Mouse (Mus musculus): ENCODE results near the gene Zc3h15. TPM values are rescaled to one million over a fixed set of nuclear protein-coding genes. Genes with fewer than 3 reads are reported as not detected.

The Zc3h15 gene
- polyA plus RNA-seq, 1 experiment: 4.1 TPM

GRCm38 (mm10) chr2:83626881-83627280 lies 17.4 kb upstream of the Zc3h15 start:
- no peak for TF ChIP-seq POLR2A (IDR thresholded peaks at IDR 0.05; ENCODE audit: low read depth, low read length)
- no peak for TF ChIP-seq CTCF (IDR thresholded peaks at IDR 0.05; ENCODE audit: extremely low read depth, insufficient read length, insufficient replicate concordance, low read depth, low read length)
- Histone ChIP-seq H3K4me1 (ENCODE audit: control insufficient read depth, insufficient read depth, insufficient read length, low read length) (peaks cover 3% of the 10 kb centered on the region; the same call in 1 of the 2 replicates), H3K27me3 (ENCODE audit: control insufficient read depth, insufficient read depth, low read length) (no peaks in the 10 kb centered on the region), H3K4me3 (ENCODE audit: low read depth, low read length) (no peak overlapping the region), H3K36me3 (ENCODE audit: control insufficient read depth, insufficient read depth, low read length) (no peaks in the 10 kb centered on the region), H3K27ac (ENCODE audit: insufficient read depth, low read depth, low read length) (no peak overlapping the region)
- WGBS: 86% methylated on average over 9 of the region's 9 CpGs

GRCm38 (mm10) chr2:83627495-83627894 lies 16.7 kb upstream of the Zc3h15 start:
- peaks cover 3% of the 10 kb centered on the region; the same call in 1 of the 2 replicates for H3K4me1 ChIP-seq (ENCODE audit: control insufficient read depth, insufficient read depth, insufficient read length, low read length)
- H3K27ac ChIP-seq (ENCODE audit: insufficient read depth, low read depth, low read length): no peak overlapping the region
- TF ChIP-seq POLR2A (IDR thresholded peaks at IDR 0.05; ENCODE audit: low read depth, low read length) (no peak), CTCF (IDR thresholded peaks at IDR 0.05; ENCODE audit: extremely low read depth, insufficient read length, insufficient replicate concordance, low read depth, low read length) (no peak)
- WGBS: 82% methylated on average over 9 of the region's 9 CpGs
- no peaks in the 10 kb centered on the region for H3K27me3 ChIP-seq (ENCODE audit: control insufficient read depth, insufficient read depth, low read length)
- H3K36me3 ChIP-seq (ENCODE audit: control insufficient read depth, insufficient read depth, low read length): no peaks in the 10 kb centered on the region
- H3K4me3 ChIP-seq (ENCODE audit: low read depth, low read length): no peak overlapping the region

- no peak overlapping the region for H3K27ac ChIP-seq (ENCODE audit: insufficient read depth, low read depth, low read length)
- no peaks in the 10 kb centered on the region for H3K27me3 ChIP-seq (ENCODE audit: control insufficient read depth, insufficient read depth, low read length)
- 94% methylated on average over 6 of the region's 6 CpGs for WGBS
- no peaks in the 10 kb centered on the region for H3K36me3 ChIP-seq (ENCODE audit: control insufficient read depth, insufficient read depth, low read length)
- no peak for TF ChIP-seq CTCF (IDR thresholded peaks at IDR 0.05; ENCODE audit: extremely low read depth, insufficient read length, insufficient replicate concordance, low read depth, low read length)
- TF ChIP-seq POLR2A (IDR thresholded peaks at IDR 0.05; ENCODE audit: low read depth, low read length): no peak
- no peak overlapping the region for H3K4me3 ChIP-seq (ENCODE audit: low read depth, low read length)
- 0 out of 2 replicates have a peak, but pooled peaks cover 3% of the 10 kb centered on the region for H3K4me1 ChIP-seq (ENCODE audit: control insufficient read depth, insufficient read depth, insufficient read length, low read length)
Observed at GRCm38 (mm10) chr2:83627932-83628331, 16.3 kb upstream of the Zc3h15 start.

- WGBS: 91% methylated on average over 1 of the region's 1 CpGs
- no peaks in the 10 kb centered on the region for H3K4me1 ChIP-seq (ENCODE audit: control insufficient read depth, insufficient read depth, insufficient read length, low read length)
- H3K4me3 ChIP-seq (ENCODE audit: low read depth, low read length): no peak overlapping the region
- no peaks in the 10 kb centered on the region for H3K36me3 ChIP-seq (ENCODE audit: control insufficient read depth, insufficient read depth, low read length)
- no peaks in the 10 kb centered on the region for H3K27me3 ChIP-seq (ENCODE audit: control insufficient read depth, insufficient read depth, low read length)
- no peak overlapping the region for H3K27ac ChIP-seq (ENCODE audit: insufficient read depth, low read depth, low read length)
- TF ChIP-seq POLR2A (IDR thresholded peaks at IDR 0.05; ENCODE audit: low read depth, low read length) (no peak), CTCF (IDR thresholded peaks at IDR 0.05; ENCODE audit: extremely low read depth, insufficient read length, insufficient replicate concordance, low read depth, low read length) (no peak)
Observed at GRCm38 (mm10) chr2:83641993-83642392, 2.2 kb upstream of the Zc3h15 start.

- Histone ChIP-seq H3K27ac (ENCODE audit: insufficient read depth, low read depth, low read length) (peak overlapping the region; percentile 87), H3K27me3 (ENCODE audit: control insufficient read depth, insufficient read depth, low read length) (no peaks in the 10 kb centered on the region), H3K4me1 (ENCODE audit: control insufficient read depth, insufficient read depth, insufficient read length, low read length) (peaks cover 12% of the 10 kb centered on the region; the same call in 1 of the 2 replicates), H3K36me3 (ENCODE audit: control insufficient read depth, insufficient read depth, low read length) (0 out of 2 replicates have a peak, but pooled peaks cover 4% of the 10 kb centered on the region), H3K4me3 (ENCODE audit: low read depth, low read length) (no peak overlapping the region)
- 26% methylated on average over 9 of the region's 9 CpGs for WGBS
- TF ChIP-seq POLR2A (IDR thresholded peaks at IDR 0.05; ENCODE audit: low read depth, low read length): no peak
- no peak for TF ChIP-seq CTCF (IDR thresholded peaks at IDR 0.05; ENCODE audit: extremely low read depth, insufficient read length, insufficient replicate concordance, low read depth, low read length)
Observed at GRCm38 (mm10) chr2:83648916-83649315, 4.7 kb downstream of the Zc3h15 start.

- no peak overlapping the region for H3K27ac ChIP-seq (ENCODE audit: insufficient read depth, low read depth, low read length)
- H3K4me3 ChIP-seq (ENCODE audit: low read depth, low read length): no peak overlapping the region
- peaks cover 16% of the 10 kb centered on the region for H3K36me3 ChIP-seq (ENCODE audit: control insufficient read depth, insufficient read depth, low read length)
- TF ChIP-seq CTCF (IDR thresholded peaks at IDR 0.05; ENCODE audit: extremely low read depth, insufficient read length, insufficient replicate concordance, low read depth, low read length): no peak
- no peak for TF ChIP-seq POLR2A (IDR thresholded peaks at IDR 0.05; ENCODE audit: low read depth, low read length)
- peaks cover 11% of the 10 kb centered on the region; the same call in 1 of the 2 replicates for H3K4me1 ChIP-seq (ENCODE audit: control insufficient read depth, insufficient read depth, insufficient read length, low read length)
- no peaks in the 10 kb centered on the region for H3K27me3 ChIP-seq (ENCODE audit: control insufficient read depth, insufficient read depth, low read length)
Observed at GRCm38 (mm10) chr2:83652606-83653005, 8.4 kb downstream of the Zc3h15 start.

GRCm38 (mm10) chr2:83659279-83659678 lies 15.0 kb downstream of the Zc3h15 start:
- Histone ChIP-seq H3K4me3 (ENCODE audit: low read depth, low read length) (no peak overlapping the region), H3K36me3 (ENCODE audit: control insufficient read depth, insufficient read depth, low read length) (peaks cover 42% of the 10 kb centered on the region), H3K4me1 (ENCODE audit: control insufficient read depth, insufficient read depth, insufficient read length, low read length) (no peaks in the 10 kb centered on the region), H3K27me3 (ENCODE audit: control insufficient read depth, insufficient read depth, low read length) (no peaks in the 10 kb centered on the region), H3K27ac (ENCODE audit: insufficient read depth, low read depth, low read length) (no peak overlapping the region)
- 56% methylated on average over 3 of the region's 3 CpGs for WGBS
- no peak for TF ChIP-seq POLR2A (IDR thresholded peaks at IDR 0.05; ENCODE audit: low read depth, low read length)

GRCm38 (mm10) chr2:83660114-83660513 lies 15.9 kb downstream of the Zc3h15 start:
- TF ChIP-seq CTCF (IDR thresholded peaks at IDR 0.05; ENCODE audit: extremely low read depth, insufficient read length, insufficient replicate concordance, low read depth, low read length) (no peak), POLR2A (IDR thresholded peaks at IDR 0.05; ENCODE audit: low read depth, low read length) (no peak)
- 79% methylated on average over 1 of the region's 1 CpGs for WGBS
- no peaks in the 10 kb centered on the region for H3K27me3 ChIP-seq (ENCODE audit: control insufficient read depth, insufficient read depth, low read length)
- H3K4me1 ChIP-seq (ENCODE audit: control insufficient read depth, insufficient read depth, insufficient read length, low read length): no peaks in the 10 kb centered on the region
- H3K36me3 ChIP-seq (ENCODE audit: control insufficient read depth, insufficient read depth, low read length): peaks cover 40% of the 10 kb centered on the region
- H3K4me3 ChIP-seq (ENCODE audit: low read depth, low read length): no peak overlapping the region
- H3K27ac ChIP-seq (ENCODE audit: insufficient read depth, low read depth, low read length): no peak overlapping the region

All from small intestine, adult 2 months (tissue).